ENCODE assay signal across 8 mouse cellular contexts in genomic region chr5:96373986-96374901, GRCm38 (mm10). TPM values are rescaled to one million over a fixed set of nuclear protein-coding genes. Genes with fewer than 3 reads are reported as not detected.
DNase-seq lines count a peak whose midpoint lies in the region; ATAC-seq and TF ChIP-seq lines count a peak whose summit lies in the region.

No protein-coding gene starts in this region.

- DNase-seq in ZHBTc4 (ENCODE audit: low read depth, low spot score): peak; percentile 77
- DNase-seq in cerebellum, postnatal 4 days (ENCODE audit: low spot score in 2 of 2): peak; percentile 43 to 55
- DNase-seq in gastrocnemius, adult 2 months: peak; percentile 59
- peak; percentile 41 to 67 for DNase-seq in left cerebral cortex, adult 18-20 months (ENCODE audit: low spot score in 2 of 2)
- DNase-seq in lung, postnatal 14 days: peak; percentile 46
- DNase-seq in retina, postnatal 7 days (ENCODE audit: low read depth, low spot score): peak; percentile 30

- H3K27me3 ChIP-seq in hindbrain, embryonic 15.5 days: peaks cover 3% of the 10 kb centered on the region; the same call in 1 of the 2 replicates

- H3K36me3 ChIP-seq in hindbrain, embryonic 15.5 days: no peaks in the 10 kb centered on the region

- H3K9ac ChIP-seq in hindbrain, embryonic 15.5 days: peak overlapping the region; percentile 41

- peak overlapping the region; percentile 94 for H3K4me2 ChIP-seq in hindbrain, embryonic 15.5 days

- TF ChIP-seq CTCF in gastrocnemius, adult 2 months (IDR thresholded peaks at IDR 0.05): no peak; the same call in 1 of the 2 replicates

- no peaks in the 10 kb centered on the region for H3K9me3 ChIP-seq in hindbrain, embryonic 15.5 days

- ATAC-seq in hindbrain, embryonic 15.5 days (ENCODE audit: low FRiP score, low read depth): peak; percentile 91
- no peak for ATAC-seq in CD4-positive, CD25-positive, alpha-beta regulatory T cell, adult 4 months

- WGBS in hindbrain, embryonic 15.5 days: under 1% methylated on average over 84 of the region's 84 CpGs

- peak overlapping the region; percentile 29 for H3K27ac ChIP-seq in gastrocnemius, adult 2 months
- H3K27ac ChIP-seq in hindbrain, embryonic 15.5 days (replicated peaks): peak overlapping the region; percentile 71

- H3K4me3 ChIP-seq in gastrocnemius, adult 2 months: peak overlapping the region; percentile 76
- peak overlapping the region; percentile 65 for H3K4me3 ChIP-seq in hindbrain, embryonic 15.5 days

- peaks cover 22% of the 10 kb centered on the region for H3K4me1 ChIP-seq in hindbrain, embryonic 15.5 days (replicated peaks)

- intact Hi-C loops in gastrocnemius, adult 2 months (cut with DNase I): no loop called here

RNA-seq across cellular contexts. Expression of gene Fras1, which starts 0.5 kb away (rescaled TPM):
- 1 to 10 TPM; 1.8 to 2.5 TPM for total RNA-seq in gastrocnemius, adult 2 months (2021)
- 7.1 TPM in 2 replicates for polyA plus RNA-seq in hindbrain, embryonic 15.5 days (2015; fragmentation: Nextera tagmentation; extraction: Ambion mirVana)
- total RNA-seq in left cerebral cortex, adult 18-20 months (2021): 10 to 100 TPM; 20.1 to 23.3 TPM
- under 1 TPM in 1 of 2 experiments, not detected in 1; 0.16 TPM for polyA plus RNA-seq in CD4-positive, CD25-positive, alpha-beta regulatory T cell, adult 4 months (2017; shearing (Covaris generic))

Comparison
In these comparisons a context has a peak if more than half of its experiments do, and no peak if none do; other contexts are left out.
1. RNA of gene Fras1, which starts 0.5 kb away (total RNA-seq): 20.1 to 23.3 TPM in left cerebral cortex, adult 18-20 months; 1.8 to 2.5 TPM in gastrocnemius, adult 2 months; every median in the first group is over 4 times any median in the second.
2. Peak in every context shown above with its lines, with median percentiles within 50 percentile points of each other: DNase-seq.